Mouse (Mus musculus) embryonic facial prominence, embryonic 11.5 days (tissue): ENCODE data around the gene Tmem106c. TPM values are rescaled to one million over a fixed set of nuclear protein-coding genes. Genes with fewer than 3 reads are reported as not detected.

Source experiments
- ATAC-seq: fragments of 200-750 bp; cut with Nextera tagmentation; replicated peaks from 2 replicates; pipeline ENCODE4 v1.8.0; 2017; ENCODE audit warnings: low read depth; ENCODE audit not compliant: insufficient number of reproducible peaks, low FRiP score, low TSS enrichment
- DNase-seq: peaks from one replicate; pipeline ENCODE4 v3.0.0-alpha.2; 2015; ENCODE audit warnings: low spot score
- H3K27ac ChIP-seq: fragments of 300-500 bp; sonication (generic); replicated peaks from 2 replicates; pipeline ENCODE4 v1.5.1; 2014; ENCODE audit warnings: mild to moderate bottlenecking, low read depth, low read length, control low read depth
- H3K27me3 ChIP-seq: fragments of 300-500 bp; sonication (generic); 2 replicates; pipeline ENCODE4 v1.6.1; 2014; ENCODE audit warnings: mild to moderate bottlenecking, low read length, moderate library complexity, mixed read lengths; ENCODE audit not compliant: control insufficient read depth, insufficient read depth
- H3K36me3 ChIP-seq: fragments of 300-500 bp; sonication (generic); replicated peaks from 2 replicates; pipeline ENCODE4 v1.6.1; 2014; ENCODE audit warnings: low read depth, mild to moderate bottlenecking, low read length, moderate library complexity, mixed read lengths; ENCODE audit not compliant: control insufficient read depth, insufficient read depth
- H3K4me1 ChIP-seq: fragments of 300-500 bp; sonication (generic); 2 replicates; pipeline ENCODE4 v1.6.1; 2014; ENCODE audit warnings: low read length, mixed read lengths; ENCODE audit not compliant: control insufficient read depth, insufficient read depth
- H3K4me2 ChIP-seq: fragments of 300-500 bp; sonication (generic); 2 replicates; pipeline ENCODE4 v1.6.1; 2014; ENCODE audit warnings: low read depth, mild to moderate bottlenecking, control low read depth, low read length, moderate library complexity
- H3K4me3 ChIP-seq: fragments of 300-500 bp; sonication (generic); 2 replicates; pipeline ENCODE4 v1.5.1; 2014; ENCODE audit warnings: low read depth, low read length, control low read depth
- H3K9ac ChIP-seq: fragments of 300-500 bp; sonication (generic); replicated peaks from 2 replicates; pipeline ENCODE4 v1.6.1; 2014; ENCODE audit warnings: mild to moderate bottlenecking, control low read depth, low read length
- H3K9me3 ChIP-seq: fragments of 300-500 bp; sonication (generic); replicated peaks from 2 replicates; pipeline ENCODE4 v1.6.1; 2016; ENCODE audit warnings: mild to moderate bottlenecking, low read length, inconsistent platforms, mixed read lengths; ENCODE audit not compliant: control insufficient read depth
- WGBS: fragments of 180-500 bp; shearing (Covaris S2); extraction: QIAGEN DNeasy Blood & Tissue Kit; methylation state at CpG from one replicate; pipeline ENCODE4 v1.1.7; 2014; 5-methylcytosine and 5-hydroxymethylcytosine counted together
- polyA plus RNA-seq: library from polyadenylated mRNA; unstranded; fragments of >200 nt; fragmentation: Nextera tagmentation; extraction: Ambion mirVana; gene quantifications from 2 replicates; pipeline ENCODE4 v1.2.1, GENCODE M21; 2014

Tmem106c gene
- polyA plus RNA-seq, 1 experiment from 2014 or later = 39.1 TPM

GRCm38 (mm10) chr15:97927821-97928220 lies 36.2 kb upstream of the Tmem106c start:
- H3K27ac ChIP-seq = no peak overlapping the region
- no peak for ATAC-seq
- H3K36me3 ChIP-seq = no peaks in the 10 kb centered on the region
- no peaks in the 10 kb centered on the region for H3K4me1 ChIP-seq
- H3K4me2 ChIP-seq = no peak overlapping the region
- no peak overlapping the region for H3K9ac ChIP-seq
- DNase-seq = no peak
- WGBS = 77% methylated on average over 6 of the region's 6 CpGs
- no peaks in the 10 kb centered on the region for H3K27me3 ChIP-seq
- H3K4me3 ChIP-seq = no peak overlapping the region
- no peaks in the 10 kb centered on the region for H3K9me3 ChIP-seq

GRCm38 (mm10) chr15:97929259-97929824 lies 34.7 kb upstream of the Tmem106c start:
- ATAC-seq (no peak), DNase-seq (no peak)
- no peak overlapping the region for H3K9ac ChIP-seq
- H3K36me3 ChIP-seq = no peaks in the 10 kb centered on the region
- no peak overlapping the region for H3K4me3 ChIP-seq
- no peaks in the 10 kb centered on the region for H3K27me3 ChIP-seq
- H3K4me2 ChIP-seq = no peak overlapping the region
- no peaks in the 10 kb centered on the region for H3K4me1 ChIP-seq
- no peaks in the 10 kb centered on the region for H3K9me3 ChIP-seq
- H3K27ac ChIP-seq = no peak overlapping the region
- 66% methylated on average over 13 of the region's 13 CpGs for WGBS

- WGBS = 84% methylated on average over 12 of the region's 12 CpGs
- no peaks in the 10 kb centered on the region for H3K36me3 ChIP-seq
- no peaks in the 10 kb centered on the region for H3K27me3 ChIP-seq
- H3K4me2 ChIP-seq = no peak overlapping the region
- no peak for ATAC-seq
- H3K4me3 ChIP-seq = no peak overlapping the region
- no peak overlapping the region for H3K9ac ChIP-seq
- H3K9me3 ChIP-seq = no peaks in the 10 kb centered on the region
- H3K27ac ChIP-seq = no peak overlapping the region
- DNase-seq = no peak
- no peaks in the 10 kb centered on the region for H3K4me1 ChIP-seq
These were observed 31.6 kb upstream of the Tmem106c start for GRCm38 (mm10) chr15:97932441-97932840.

GRCm38 (mm10) chr15:97938580-97938979 lies 25.4 kb upstream of the Tmem106c start:
- no peak for DNase-seq

GRCm38 (mm10) chr15:97940088-97940487 lies 23.9 kb upstream of the Tmem106c start:
- no peak for DNase-seq
- H3K36me3 ChIP-seq = no peaks in the 10 kb centered on the region
- H3K9me3 ChIP-seq = no peaks in the 10 kb centered on the region
- no peak for ATAC-seq
- H3K4me1 ChIP-seq = no peaks in the 10 kb centered on the region
- no peak overlapping the region for H3K4me3 ChIP-seq
- no peak overlapping the region for H3K9ac ChIP-seq
- H3K27me3 ChIP-seq = no peaks in the 10 kb centered on the region
- H3K4me2 ChIP-seq = no peak overlapping the region
- 93% methylated on average over 2 of the region's 2 CpGs for WGBS
- no peak overlapping the region for H3K27ac ChIP-seq

More at GRCm38 (mm10) chr15:97938580-97938979, 25.4 kb upstream of the Tmem106c start:
- no peak overlapping the region for H3K4me2 ChIP-seq
- H3K36me3 ChIP-seq = no peaks in the 10 kb centered on the region
- no peaks in the 10 kb centered on the region for H3K27me3 ChIP-seq
- 70% methylated on average over 6 of the region's 6 CpGs for WGBS
- no peak overlapping the region for H3K4me3 ChIP-seq
- no peak overlapping the region for H3K9ac ChIP-seq
- no peak overlapping the region for H3K27ac ChIP-seq
- no peak for ATAC-seq
- H3K4me1 ChIP-seq = no peaks in the 10 kb centered on the region
- H3K9me3 ChIP-seq = no peaks in the 10 kb centered on the region

GRCm38 (mm10) chr15:97941306-97941705 lies 22.7 kb upstream of the Tmem106c start:
- Histone ChIP-seq H3K4me1 (no peaks in the 10 kb centered on the region), H3K27me3 (no peaks in the 10 kb centered on the region), H3K9me3 (no peaks in the 10 kb centered on the region), H3K27ac (no peak overlapping the region), H3K4me2 (no peak overlapping the region), H3K4me3 (no peak overlapping the region), H3K36me3 (no peaks in the 10 kb centered on the region), H3K9ac (no peak overlapping the region)
- ATAC-seq (no peak), DNase-seq (no peak)
- WGBS = 86% methylated on average over 2 of the region's 2 CpGs

- no peak for DNase-seq
- Histone ChIP-seq H3K4me2 (no peak overlapping the region), H3K9ac (no peak overlapping the region), H3K36me3 (no peaks in the 10 kb centered on the region), H3K9me3 (no peaks in the 10 kb centered on the region), H3K4me1 (no peaks in the 10 kb centered on the region), H3K27me3 (no peaks in the 10 kb centered on the region), H3K27ac (no peak overlapping the region), H3K4me3 (no peak overlapping the region)
- whole genome bisulfite sequencing = 82% methylated on average over 8 of the region's 8 CpGs
- ATAC-seq = no peak
These were observed 21.5 kb upstream of the Tmem106c start for GRCm38 (mm10) chr15:97942538-97942937.

- H3K27me3 ChIP-seq = no peaks in the 10 kb centered on the region
- no peaks in the 10 kb centered on the region for H3K36me3 ChIP-seq
- no peak overlapping the region for H3K4me3 ChIP-seq
- no peaks in the 10 kb centered on the region for H3K9me3 ChIP-seq
- no peak overlapping the region for H3K4me2 ChIP-seq
- no peak overlapping the region for H3K9ac ChIP-seq
- ATAC-seq (no peak), DNase-seq (no peak)
- H3K27ac ChIP-seq = no peak overlapping the region
- 89% methylated on average over 8 of the region's 8 CpGs for whole genome bisulfite sequencing
- no peaks in the 10 kb centered on the region for H3K4me1 ChIP-seq
These were observed 20.6 kb upstream of the Tmem106c start for GRCm38 (mm10) chr15:97943356-97943755.
